Mouse (Mus musculus): ENCODE results near the gene Ythdf2. TPM values are rescaled to one million over a fixed set of nuclear protein-coding genes. Genes with fewer than 3 reads are reported as not detected.

The Ythdf2 gene
- total RNA-seq, 2 experiments from 2014 or later = 44.7 to 53.4 TPM

- peak; percentile 31 to 36 for DNase-seq (ENCODE audit: low spot score in 2 of 2)
Observed at GRCm38 (mm10) chr4:132211091-132211942, 786 bp downstream of the Ythdf2 start.

GRCm38 (mm10) chr4:132210325-132210724 is 1.8 kb downstream of the Ythdf2 start:
- DNase-seq (ENCODE audit: low spot score in 2 of 2) = no peak

- DNase-seq (ENCODE audit: low spot score in 2 of 2) = no peak
Observed at GRCm38 (mm10) chr4:132209299-132209698, 2.8 kb downstream of the Ythdf2 start.

GRCm38 (mm10) chr4:132207280-132207679 is 4.8 kb downstream of the Ythdf2 start:
- no peak for DNase-seq (ENCODE audit: low spot score in 2 of 2)

- DNase-seq (ENCODE audit: low spot score in 2 of 2) = no peak
Observed at GRCm38 (mm10) chr4:132198771-132199170, 13.3 kb downstream of the Ythdf2 start.

GRCm38 (mm10) chr4:132198285-132198712 is 13.8 kb downstream of the Ythdf2 start:
- no peak for DNase-seq (ENCODE audit: low spot score in 2 of 2)

GRCm38 (mm10) chr4:132194975-132195374 is 17.1 kb downstream of the Ythdf2 start:
- no peak for DNase-seq (ENCODE audit: low spot score in 2 of 2)

GRCm38 (mm10) chr4:132194373-132194772 is 17.7 kb downstream of the Ythdf2 start:
- no peak for DNase-seq (ENCODE audit: low spot score in 2 of 2)

- no peak for DNase-seq (ENCODE audit: low spot score in 2 of 2)
Observed at GRCm38 (mm10) chr4:132187826-132188401, 24.2 kb downstream of the Ythdf2 start.

GRCm38 (mm10) chr4:132183162-132183561 is 28.9 kb downstream of the Ythdf2 start:
- DNase-seq (ENCODE audit: low spot score in 2 of 2) = no peak

GRCm38 (mm10) chr4:132181721-132182658 is 30.1 kb downstream of the Ythdf2 start:
- no peak for DNase-seq (ENCODE audit: low spot score in 2 of 2)

GRCm38 (mm10) chr4:132180710-132181109 is 31.4 kb downstream of the Ythdf2 start:
- no peak for DNase-seq (ENCODE audit: low spot score in 2 of 2)

GRCm38 (mm10) chr4:132178630-132179059 is 33.5 kb downstream of the Ythdf2 start:
- DNase-seq (ENCODE audit: low spot score in 2 of 2) = peak in 1 of 2 experiments; percentile 49

- DNase-seq (ENCODE audit: low spot score in 2 of 2) = peak in 1 of 2 experiments; percentile 12
Observed at GRCm38 (mm10) chr4:132176474-132176873, 35.6 kb downstream of the Ythdf2 start.

- DNase-seq (ENCODE audit: low spot score in 2 of 2) = no peak
Observed at GRCm38 (mm10) chr4:132170891-132171290, 41.2 kb downstream of the Ythdf2 start.

- DNase-seq (ENCODE audit: low spot score in 2 of 2) = no peak
Observed at GRCm38 (mm10) chr4:132169761-132170160, 42.3 kb downstream of the Ythdf2 start.

GRCm38 (mm10) chr4:132169271-132169670 is 42.8 kb downstream of the Ythdf2 start:
- DNase-seq (ENCODE audit: low spot score in 2 of 2) = no peak

- DNase-seq (ENCODE audit: low spot score in 2 of 2) = no peak
Observed at GRCm38 (mm10) chr4:132167436-132167835, 44.7 kb downstream of the Ythdf2 start.

- DNase-seq (ENCODE audit: low spot score in 2 of 2) = no peak
Observed at GRCm38 (mm10) chr4:132166350-132167290, 45.5 kb downstream of the Ythdf2 start.

GRCm38 (mm10) chr4:132165691-132166090 is 46.4 kb downstream of the Ythdf2 start:
- no peak for DNase-seq (ENCODE audit: low spot score in 2 of 2)

Measured in gastrocnemius, postnatal 4 days (tissue).